Mouse (Mus musculus): Measurements from ENCODE around the gene Mef2c.

GRCm38 (mm10) chr13:83715308-83715785, 211.5 kb downstream of the Mef2c start:
- TF ChIP-seq CTCF (IDR thresholded peaks at IDR 0.05; ENCODE audit: borderline replicate concordance, insufficient read depth, low read depth, low read length) (no peak), POLR2A (IDR thresholded peaks at IDR 0.05; ENCODE audit: borderline replicate concordance, insufficient read depth, low read length) (peak; percentile 82; the same call in 1 of the 2 replicates)
